Mouse (Mus musculus) bone marrow, adult 2 months (tissue): ENCODE results near the gene Lmx1b. TPM values are rescaled to one million over a fixed set of nuclear protein-coding genes. Genes with fewer than 3 reads are reported as not detected.

ENCODE experiments used
- H3K27ac ChIP-seq: fragments of 200-500 bp; 2 replicates; pipeline ENCODE4 v1.5.1; 2012; ENCODE audit warnings: low read depth, mild to moderate bottlenecking, control low read depth, inconsistent platforms, low read length; ENCODE audit not compliant: control insufficient read depth, poor library complexity, insufficient read depth
- H3K4me1 ChIP-seq: fragments of 200-500 bp; 2 replicates; pipeline ENCODE4 v1.6.1; 2011; ENCODE audit warnings: low read length; ENCODE audit not compliant: control insufficient read depth, insufficient read depth
- H3K4me3 ChIP-seq: fragments of 200-500 bp; replicated peaks from 2 replicates; pipeline ENCODE3; 2011; ENCODE audit warnings: mild to moderate bottlenecking, low read depth, low read length, control low read depth; ENCODE audit not compliant: control insufficient read depth
- CTCF ChIP-seq: fragments of 200-500 bp; IDR thresholded peaks from 2 replicates; pipeline ENCODE4 v1.5.1; 2011; ENCODE audit warnings: low read length, control low read depth; ENCODE audit not compliant: control insufficient read depth, insufficient read depth
- POLR2A ChIP-seq: fragments of 200-500 bp; IDR thresholded peaks from 2 replicates; pipeline ENCODE4 v1.6.1; 2011; ENCODE audit warnings: low read depth, mild to moderate bottlenecking, control low read depth, low read length, borderline replicate concordance; ENCODE audit not compliant: control insufficient read depth
- WGBS: fragments of 180-500 bp; shearing (Covaris S2); methylation state at CpG from one replicate; pipeline ENCODE4 v1.1.7; 2018; 5-methylcytosine and 5-hydroxymethylcytosine counted together
- polyA plus RNA-seq: library from polyadenylated mRNA; stranded (reverse); fragments of >200 nt; gene quantifications from 2 replicates; pipeline ENCODE4 v1.2.4, GENCODE M21; 2011; ENCODE audit warnings: low replicate concordance; ENCODE audit not compliant: missing spikeins, insufficient read depth, insufficient read length

Lmx1b gene
- polyA plus RNA-seq, 1 experiment, result not detected

DNA sequence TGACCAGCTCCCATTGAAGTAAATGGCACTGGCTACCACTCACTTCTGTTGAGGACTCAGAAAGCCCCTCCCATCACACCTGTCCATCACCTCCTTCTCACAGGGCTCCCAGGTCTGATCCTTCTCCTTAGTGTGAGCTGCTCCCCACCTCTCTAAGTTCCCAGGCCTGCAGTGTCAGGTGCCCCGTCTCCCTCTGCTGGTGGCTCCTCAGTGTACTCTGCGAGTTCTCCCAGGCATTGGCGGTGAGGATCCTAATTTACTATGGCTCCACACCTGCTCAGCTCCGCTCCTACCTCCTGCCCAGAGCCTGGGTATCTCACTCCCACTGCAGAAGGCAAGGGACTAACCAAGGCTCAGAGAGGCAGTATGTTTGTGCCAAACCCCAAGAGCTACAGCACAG, 57.0 kb downstream of the Lmx1b start:
- WGBS, result 10% methylated on average over 4 of the region's 4 CpGs
- Histone ChIP-seq H3K4me1 (no peaks in the 10 kb centered on the region), H3K4me3 (no peak overlapping the region), H3K27ac (no peak overlapping the region)
- no peak for TF ChIP-seq POLR2A
- no peak for TF ChIP-seq CTCF

DNA sequence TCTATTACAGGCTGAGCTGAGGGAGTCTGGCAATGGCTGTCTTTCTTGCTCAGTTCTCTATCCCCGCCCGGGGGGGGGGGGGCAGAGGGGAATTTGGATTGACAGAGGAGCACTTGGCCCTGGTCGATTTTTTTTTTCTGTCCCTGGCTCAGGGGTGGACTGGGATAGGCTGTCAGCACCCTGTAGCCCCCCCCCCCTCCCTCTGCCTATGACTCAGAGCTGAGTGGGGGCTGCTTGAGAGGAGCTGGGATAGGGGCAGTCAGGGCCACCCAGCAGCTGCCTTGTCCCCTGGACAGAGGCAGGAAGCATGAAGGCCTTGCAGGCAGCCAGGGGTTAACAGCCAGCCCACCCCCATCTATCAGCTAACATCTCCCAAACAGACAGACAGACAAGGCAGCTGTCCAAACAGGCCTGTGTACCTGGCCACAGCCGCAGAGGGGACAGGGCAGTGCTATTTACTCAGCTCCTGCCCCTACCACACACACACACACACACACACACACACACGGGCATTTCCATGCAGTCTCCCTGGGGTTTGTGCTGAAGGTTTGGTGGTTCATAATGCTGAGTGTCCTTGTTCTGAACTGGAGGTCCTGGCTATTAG, 57.8 kb downstream of the Lmx1b start:
- H3K4me1 ChIP-seq, result no peaks in the 10 kb centered on the region
- no peak overlapping the region for H3K4me3 ChIP-seq
- WGBS, result 7% methylated on average over 5 of the region's 5 CpGs
- TF ChIP-seq POLR2A (no peak), CTCF (no peak)
- H3K27ac ChIP-seq, result no peak overlapping the region

DNA sequence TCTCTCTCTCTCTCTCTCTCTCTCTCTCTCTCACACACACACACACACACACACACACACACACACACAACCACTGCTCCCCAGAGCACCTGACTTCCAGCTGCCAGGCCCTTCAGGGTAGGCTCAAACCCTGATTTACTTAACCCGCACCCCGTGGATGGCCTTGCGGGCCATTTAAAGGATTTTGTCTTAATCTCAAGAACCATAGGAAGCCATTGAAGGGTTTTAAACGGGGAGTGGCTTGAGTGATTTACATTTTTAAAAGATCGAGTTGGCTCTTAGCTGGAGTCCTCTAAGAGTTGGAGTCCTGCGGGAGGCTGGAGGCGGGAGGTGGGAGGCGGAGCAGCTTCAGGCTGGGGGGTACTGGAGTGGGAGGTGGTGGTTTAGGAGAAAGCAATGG, 58.4 kb downstream of the Lmx1b start:
- 31% methylated on average over 8 of the region's 8 CpGs for WGBS
- TF ChIP-seq POLR2A (no peak), CTCF (no peak)
- H3K4me3 ChIP-seq, result no peak overlapping the region
- H3K27ac ChIP-seq, result no peak overlapping the region
- H3K4me1 ChIP-seq, result no peaks in the 10 kb centered on the region

DNA sequence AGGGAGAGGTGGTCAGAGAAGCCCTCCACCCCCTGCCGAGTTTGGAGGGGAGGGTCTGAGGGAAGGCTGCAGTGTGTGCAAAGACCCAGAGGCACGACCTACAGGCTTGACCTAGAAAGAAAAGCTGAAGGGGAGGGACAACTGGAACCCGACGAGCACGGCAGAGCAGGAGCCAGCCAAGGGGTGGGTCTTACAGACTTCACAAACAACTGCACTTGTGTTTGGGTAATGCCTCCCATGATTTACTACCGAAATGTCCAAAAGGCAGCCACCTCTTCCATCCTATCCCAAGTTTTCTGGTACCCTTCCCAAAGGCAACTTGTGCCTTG, 58.9 kb downstream of the Lmx1b start:
- WGBS, result 1% methylated on average over 6 of the region's 6 CpGs

DNA sequence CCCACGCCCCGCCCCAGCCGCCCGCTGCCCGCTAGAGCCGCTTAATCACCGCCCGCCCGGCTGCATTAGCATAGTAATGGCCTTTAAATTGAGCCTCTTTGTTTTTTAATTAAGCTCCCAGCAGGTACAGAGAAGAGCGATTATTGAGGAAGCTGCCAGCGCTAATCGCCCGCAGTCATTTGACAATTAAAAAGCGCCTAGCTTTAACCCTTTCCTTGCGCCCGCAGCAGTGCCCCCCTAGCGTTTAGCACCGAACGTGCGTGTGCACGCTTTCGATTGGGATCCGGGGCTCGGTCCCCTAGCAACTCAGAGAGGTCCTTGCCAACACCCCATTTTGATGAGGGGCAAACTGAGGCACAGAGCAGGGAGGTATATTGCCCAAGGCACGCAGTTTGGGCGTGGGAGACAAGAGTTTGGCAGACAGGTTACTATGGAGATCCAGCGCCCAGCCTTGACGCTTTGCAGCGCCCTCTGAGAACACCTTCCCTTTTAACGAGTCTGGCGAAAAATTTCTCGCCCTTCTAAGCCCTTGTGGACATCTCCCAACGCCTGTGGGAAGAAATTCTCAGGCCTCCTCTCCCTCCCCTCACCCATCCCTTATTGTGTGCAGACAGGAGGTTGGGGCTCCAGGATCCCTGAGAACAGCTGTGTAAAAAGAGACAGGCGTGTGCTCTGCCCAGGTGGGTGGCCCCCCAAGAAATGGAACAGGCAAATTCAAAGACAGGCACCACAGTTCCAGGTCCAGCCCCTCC, 59.4 kb downstream of the Lmx1b start:
- 3% methylated on average over 34 of the region's 34 CpGs for WGBS
- Histone ChIP-seq H3K4me3 (no peak overlapping the region), H3K27ac (no peak overlapping the region), H3K4me1 (no peaks in the 10 kb centered on the region)
- no peak for TF ChIP-seq POLR2A
- TF ChIP-seq CTCF, result no peak

More for the DNA sequence above, 58.9 kb downstream of the Lmx1b start:
- no peaks in the 10 kb centered on the region for H3K4me1 ChIP-seq
- H3K27ac ChIP-seq, result no peak overlapping the region
- no peak for TF ChIP-seq CTCF
- TF ChIP-seq POLR2A, result no peak
- H3K4me3 ChIP-seq, result no peak overlapping the region

DNA sequence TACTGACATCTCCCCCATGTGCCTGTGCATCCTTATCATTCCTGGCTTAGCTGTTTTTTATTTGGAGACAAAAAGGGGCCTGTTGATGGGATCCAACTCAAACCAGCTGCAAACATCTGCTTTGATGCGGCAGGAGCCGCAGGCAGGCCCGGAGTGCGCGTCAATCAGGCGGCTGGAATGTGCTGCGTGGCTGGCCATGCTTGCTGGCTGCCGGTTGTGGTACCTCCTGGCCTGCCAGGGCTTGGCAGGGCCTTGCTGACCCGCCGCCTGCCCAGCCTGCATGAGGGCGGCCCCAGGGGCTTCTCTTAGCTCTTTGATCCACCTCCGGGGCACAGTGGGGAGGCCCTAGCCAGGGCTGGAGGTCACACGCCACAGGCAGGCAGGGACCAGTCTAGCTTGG, 64.9 kb downstream of the Lmx1b start:
- no peaks in the 10 kb centered on the region for H3K4me1 ChIP-seq
- H3K4me3 ChIP-seq, result no peak overlapping the region
- no peak overlapping the region for H3K27ac ChIP-seq
- 63% methylated on average over 13 of the region's 13 CpGs for WGBS
- no peak for TF ChIP-seq CTCF

DNA sequence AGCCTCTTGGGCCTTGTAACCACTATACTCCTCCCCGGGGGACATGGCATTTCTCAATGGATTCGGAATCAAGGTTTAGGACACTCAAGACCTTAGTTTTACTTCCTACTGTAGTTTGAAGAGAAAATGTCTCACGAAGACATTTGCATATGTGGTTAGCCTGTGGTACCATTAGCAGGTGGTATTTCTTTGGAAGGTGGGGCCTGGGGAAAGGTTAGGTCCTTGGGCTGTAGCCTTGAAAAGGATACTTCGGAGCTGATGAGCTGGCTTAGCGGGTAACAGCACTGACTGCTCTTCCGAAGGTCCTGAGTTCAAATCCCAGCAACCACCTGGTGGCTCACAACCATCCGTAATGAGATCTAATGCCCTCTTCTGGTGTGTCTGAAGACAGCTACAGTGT, 67.2 kb downstream of the Lmx1b start:
- TF ChIP-seq CTCF, result no peak
- TF ChIP-seq POLR2A, result no peak
- 83% methylated on average over 7 of the region's 7 CpGs for WGBS
- Histone ChIP-seq H3K4me1 (no peaks in the 10 kb centered on the region), H3K4me3 (no peak overlapping the region), H3K27ac (no peak overlapping the region)

DNA sequence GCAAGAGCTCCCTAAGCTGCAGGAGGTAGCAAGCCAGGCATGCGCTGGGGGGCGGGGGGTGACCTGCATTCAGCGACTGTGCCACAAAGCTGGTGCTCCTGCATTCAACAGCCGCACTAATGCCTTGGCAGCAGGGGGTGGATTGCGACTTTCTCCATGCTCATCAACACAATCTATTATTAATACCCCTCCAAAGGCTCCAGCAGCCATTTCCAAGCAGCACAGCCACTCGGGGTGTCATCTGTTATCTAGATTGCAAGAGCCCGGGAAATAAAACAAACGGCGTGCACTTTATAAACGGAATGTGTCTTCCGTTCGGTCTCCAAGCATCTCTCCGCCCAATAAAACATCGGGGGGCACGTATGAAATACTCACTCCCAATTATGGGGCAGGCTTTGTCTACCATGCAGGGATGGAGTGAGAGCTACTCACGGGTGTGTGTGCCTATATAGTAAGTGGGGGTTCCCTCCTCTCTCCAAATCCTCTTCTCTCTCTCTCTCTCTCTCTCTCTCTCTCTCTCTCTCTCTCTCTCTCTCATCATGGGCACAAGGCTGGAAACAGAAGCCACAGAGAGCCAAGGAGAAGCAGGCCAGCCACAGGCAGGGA, 69.0 kb downstream of the Lmx1b start:
- Histone ChIP-seq H3K4me1 (no peaks in the 10 kb centered on the region), H3K4me3 (no peak overlapping the region), H3K27ac (no peak overlapping the region)
- TF ChIP-seq CTCF, result no peak
- TF ChIP-seq POLR2A, result no peak
- 55% methylated on average over 16 of the region's 16 CpGs for WGBS

DNA sequence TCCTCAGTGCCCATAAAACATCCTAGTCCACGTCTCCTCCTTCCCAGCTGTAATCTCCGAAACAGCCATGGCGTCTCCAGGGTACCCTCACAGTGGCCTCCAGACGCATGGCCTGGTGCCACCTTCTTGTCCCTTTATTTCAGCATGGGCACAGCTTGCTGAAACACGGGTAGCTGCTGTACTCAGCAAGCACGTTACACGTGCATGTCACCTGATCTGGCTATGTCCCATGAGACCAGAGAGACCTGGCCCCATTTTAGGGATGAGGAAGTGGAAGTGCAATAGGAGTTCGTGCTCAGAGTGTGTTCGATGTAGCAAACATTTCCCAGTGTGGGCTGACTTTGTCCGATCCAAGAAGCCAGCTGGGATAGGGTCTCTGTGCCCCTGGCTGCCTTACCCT, 70.6 kb downstream of the Lmx1b start:
- H3K4me3 ChIP-seq, result no peak overlapping the region
- WGBS, result 54% methylated on average over 10 of the region's 10 CpGs
- no peak for TF ChIP-seq CTCF
- TF ChIP-seq POLR2A, result no peak

More for the DNA sequence above, 70.6 kb downstream of the Lmx1b start:
- H3K27ac ChIP-seq, result no peak overlapping the region
- H3K4me1 ChIP-seq, result no peaks in the 10 kb centered on the region
